Mouse (Mus musculus) ovary, postnatal 14 days (tissue): ENCODE data around the gene Pde4d.

Experiments used
- DNase-seq: peaks from one replicate; pipeline ENCODE4 v3.0.0; 2022; ENCODE audit warnings: low spot score

Gene Pde4d

DNA sequence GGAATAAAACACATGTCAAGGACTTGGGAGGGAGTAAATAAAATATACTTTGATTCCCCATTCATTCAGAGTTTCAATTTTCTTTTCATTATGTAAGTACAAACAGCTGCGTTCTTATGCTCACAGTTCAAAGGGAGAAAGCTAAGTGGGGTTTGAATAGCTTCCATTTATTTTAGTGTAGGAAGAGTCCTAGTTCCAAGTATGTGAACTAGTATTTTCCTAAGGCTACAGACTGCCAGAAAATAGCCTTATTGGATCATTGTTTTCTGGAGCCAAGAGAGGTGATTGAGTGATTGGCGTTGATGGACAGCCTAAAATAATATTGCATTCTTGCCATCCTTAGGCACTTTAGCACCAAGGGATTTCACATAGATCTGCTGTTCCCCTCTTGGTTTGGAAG is 41.1 kb downstream of the Pde4d start:
- DNase-seq, result no peak

DNA sequence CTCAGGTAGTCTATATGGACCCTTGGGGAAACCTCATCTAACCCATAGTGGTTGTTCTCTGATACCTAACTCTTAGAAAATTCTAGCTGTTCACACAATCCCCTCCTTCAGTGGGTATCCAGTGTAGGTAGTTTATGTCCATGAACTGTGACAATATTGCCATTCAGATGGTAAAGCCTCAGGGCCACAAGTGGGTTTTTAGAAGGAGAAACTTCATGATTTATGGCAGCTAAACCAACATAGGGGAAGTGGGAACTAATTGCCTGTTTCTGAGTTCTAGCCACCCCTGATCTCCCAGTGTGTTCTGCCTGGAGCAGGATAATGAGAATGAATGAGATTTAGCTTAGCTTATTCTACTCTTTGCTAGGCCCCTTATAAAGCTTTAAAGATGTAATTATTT is 43.1 kb downstream of the Pde4d start:
- DNase-seq, result no peak

DNA sequence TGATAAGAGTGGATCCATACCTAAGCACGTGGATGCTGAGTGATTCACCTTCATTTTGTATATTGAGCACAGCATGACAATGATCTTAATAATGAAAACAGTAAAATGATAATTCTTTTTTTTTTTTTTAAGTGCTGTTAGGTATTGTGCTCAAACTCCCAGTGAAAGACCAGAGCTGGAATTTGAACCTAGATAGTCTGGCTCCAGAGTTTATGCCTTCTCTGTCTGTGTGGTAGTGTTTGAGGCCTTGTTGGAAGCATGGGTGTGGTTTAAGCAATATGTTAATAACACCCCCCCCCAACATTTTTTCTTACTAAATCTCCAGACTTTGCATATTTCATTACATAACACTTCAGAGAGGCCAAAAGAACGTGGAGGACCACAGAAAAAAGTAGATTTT is 44.6 kb downstream of the Pde4d start:
- DNase-seq, result no peak

DNA sequence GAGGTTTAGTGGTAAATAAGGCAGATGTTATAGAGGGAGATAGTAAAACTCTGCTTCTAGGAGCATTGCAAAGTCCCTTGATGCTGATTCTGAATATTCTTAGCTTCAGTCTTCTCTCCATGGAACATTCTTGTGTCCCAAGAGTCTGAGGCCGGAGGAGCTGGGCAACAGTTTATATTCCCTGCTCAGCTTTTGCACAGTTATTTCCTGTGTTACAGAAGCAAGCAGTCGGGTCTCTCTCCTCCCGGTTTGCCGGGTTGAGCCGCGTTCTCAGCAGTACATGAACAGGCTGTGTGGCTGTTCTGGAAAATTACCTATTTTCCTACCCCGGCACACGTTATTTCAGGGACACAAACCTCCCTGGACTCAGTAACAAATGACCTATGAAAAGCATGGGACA is 48.0 kb downstream of the Pde4d start:
- DNase-seq, result no peak

DNA sequence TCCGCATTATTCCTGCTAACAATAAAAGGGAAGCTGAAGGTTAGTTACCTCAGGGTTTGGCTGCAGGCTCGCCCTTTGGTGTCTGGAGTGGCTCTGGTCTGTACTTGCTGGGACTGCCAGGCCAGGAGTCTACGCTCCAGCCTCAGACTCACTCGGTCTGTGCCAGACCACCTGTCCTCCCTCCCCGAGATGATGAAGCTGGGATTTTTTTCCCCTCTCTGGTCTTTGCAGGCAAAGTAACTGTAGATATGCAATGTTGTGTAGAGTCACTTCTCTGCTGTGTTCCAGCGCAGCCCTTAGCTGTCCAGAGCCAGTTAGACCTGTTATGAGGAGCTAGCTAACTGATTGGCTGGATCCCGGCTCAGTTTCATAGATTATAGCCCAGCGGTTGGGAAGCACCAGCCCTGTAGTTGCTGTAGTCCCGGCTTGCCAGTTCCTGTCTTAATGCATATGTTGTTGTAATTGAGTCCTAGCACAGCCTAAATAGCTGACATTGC is 48.5 kb downstream of the Pde4d start:
- no peak for DNase-seq

DNA sequence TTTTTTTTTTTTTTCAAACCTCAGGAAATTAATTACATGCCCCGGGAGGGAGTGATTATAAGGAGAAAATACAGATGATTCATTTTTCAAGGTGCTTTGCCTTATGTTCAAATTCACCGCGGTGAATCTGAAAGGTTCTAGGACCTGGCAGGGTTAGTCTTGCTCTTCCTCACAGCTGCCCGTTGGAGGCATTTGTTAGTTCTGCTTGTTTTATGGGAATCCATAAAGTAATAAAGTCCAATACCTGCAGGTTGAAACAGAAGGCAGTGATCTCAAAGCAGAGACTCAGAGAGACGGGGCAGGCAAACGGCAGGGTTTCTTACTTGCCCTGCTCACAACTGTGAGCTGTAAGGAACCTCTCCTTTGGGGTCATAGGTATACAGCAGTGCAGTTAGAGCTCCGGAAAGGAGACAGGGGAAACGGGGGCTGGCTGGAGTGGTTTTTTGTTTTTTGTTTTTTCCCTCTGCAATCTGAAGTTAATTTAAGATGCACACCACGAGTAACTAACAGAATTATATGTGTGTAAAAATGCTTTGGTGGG is 49.1 kb downstream of the Pde4d start:
- no peak for DNase-seq

DNA sequence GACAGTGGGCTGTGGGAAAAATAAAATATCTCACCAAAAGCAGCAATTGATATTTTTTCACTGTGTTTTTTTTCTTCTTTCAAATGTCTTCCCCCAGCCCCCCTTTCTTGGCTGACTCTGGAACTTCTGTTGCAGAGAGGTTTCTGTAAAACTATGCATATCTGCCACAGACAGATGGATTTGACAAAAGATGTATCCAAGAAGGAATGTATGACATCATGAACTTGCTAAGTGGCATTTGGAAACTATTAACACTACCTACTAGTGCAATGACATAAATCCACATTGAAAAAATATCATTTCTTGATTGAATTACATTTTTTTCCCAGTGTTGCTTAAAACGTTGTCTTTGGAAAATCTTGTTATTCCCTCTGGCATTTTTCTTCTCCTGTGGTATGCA is 51.6 kb downstream of the Pde4d start:
- DNase-seq, result no peak

DNA sequence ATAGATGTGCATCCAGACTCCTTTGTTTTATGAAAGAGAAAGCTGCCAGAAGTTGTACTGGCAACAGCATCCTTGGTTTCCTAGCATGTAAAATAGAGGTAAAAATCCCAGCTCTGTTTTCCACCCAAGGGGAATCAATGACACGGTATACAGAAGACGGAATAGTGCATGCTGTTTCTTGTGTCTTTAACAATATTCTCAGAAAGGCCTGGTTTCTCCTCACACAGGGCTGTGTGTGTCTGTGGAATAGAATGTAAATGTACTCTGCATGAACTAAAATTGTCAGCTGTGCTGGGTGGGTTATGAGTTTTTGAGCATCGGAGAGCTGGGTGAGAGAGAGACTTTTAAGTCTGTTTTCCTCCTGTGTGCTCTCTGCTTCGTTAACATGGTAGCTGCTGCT is 74.8 kb downstream of the Pde4d start:
- no peak for DNase-seq

DNA sequence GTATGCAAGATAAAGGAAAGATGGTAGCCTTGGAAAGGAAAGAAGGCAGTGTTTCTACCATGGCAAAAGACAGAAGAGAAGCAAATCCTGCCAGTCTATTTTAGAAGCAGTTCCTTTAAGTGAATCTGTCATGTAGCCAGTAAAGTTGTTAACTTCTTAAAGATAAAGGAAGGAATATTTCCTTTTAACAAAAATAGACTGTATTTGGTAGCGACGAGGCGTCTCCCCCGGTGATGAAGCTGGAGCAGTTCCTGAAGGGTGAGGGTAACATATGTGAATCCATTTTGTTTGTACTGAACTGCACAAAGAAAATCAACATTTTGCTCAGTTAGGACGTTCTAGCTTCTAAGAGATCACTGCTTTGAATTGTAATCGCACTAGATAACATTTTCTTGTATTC is 75.2 kb downstream of the Pde4d start:
- DNase-seq, result no peak

DNA sequence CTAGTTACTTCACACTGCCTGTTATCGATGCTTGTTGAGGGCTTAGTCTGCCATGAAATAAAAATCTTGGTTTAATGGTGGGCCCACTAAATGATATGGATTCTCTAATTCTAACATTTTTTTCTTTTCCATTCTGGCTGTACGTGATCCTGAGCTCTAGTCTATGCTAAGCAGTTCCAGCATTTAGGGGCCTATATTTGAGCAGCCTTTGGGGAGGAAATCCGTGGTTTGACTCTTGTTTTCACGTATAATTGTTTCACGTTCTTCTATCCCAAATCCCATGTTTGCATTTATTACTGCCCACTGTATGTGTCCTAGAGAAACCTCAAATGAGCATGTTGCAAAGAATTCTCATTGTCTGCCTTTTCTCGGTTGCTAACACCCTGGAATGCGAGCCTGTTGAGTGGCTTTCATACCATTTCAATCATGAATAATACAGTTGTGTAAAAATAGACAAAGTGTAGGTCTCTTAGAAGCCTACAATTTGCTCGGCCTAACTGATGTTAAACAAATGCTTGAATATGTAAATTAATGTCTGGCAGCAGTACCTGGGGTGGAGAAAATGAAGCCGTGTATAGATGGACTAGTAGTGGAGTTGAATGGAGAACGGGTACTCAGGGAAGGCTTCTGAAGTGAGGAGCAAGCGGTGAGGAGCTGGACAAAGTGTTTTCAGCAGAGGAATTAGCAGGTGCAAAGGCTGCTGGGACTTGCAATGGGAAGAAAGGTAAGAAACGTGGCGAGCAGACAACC is 76.7 kb downstream of the Pde4d start:
- DNase-seq, result no peak

DNA sequence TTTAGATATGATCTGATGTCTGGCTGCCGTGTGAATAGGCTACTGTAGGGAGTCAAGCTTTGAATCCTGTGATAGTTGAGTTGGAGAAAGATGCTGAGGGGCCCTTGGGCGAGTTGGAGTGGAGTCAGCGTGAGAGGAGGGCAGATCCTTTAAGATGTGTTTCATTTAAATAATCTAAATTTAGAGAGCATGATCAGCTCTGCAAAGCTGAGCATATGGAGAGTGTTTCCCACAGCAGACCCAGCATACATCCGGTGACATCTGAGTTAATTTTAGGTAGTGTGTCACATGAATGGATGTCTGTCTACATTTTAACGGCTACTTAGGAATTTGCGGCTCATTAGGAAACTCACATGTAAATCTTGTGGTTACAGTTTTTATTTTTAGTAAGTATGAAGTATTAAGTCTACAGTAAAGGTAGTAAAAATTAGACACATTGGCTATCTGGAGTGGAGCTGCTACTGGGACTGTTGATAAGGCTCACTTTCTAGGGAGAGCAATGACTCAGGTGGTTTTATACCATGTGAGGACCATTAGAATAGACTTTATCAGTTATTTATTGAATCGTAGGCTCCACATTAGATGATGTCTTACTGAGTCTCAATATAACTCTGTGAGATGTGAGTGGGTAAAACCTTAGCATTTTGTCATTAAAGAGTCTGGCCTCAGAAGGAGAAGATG is 77.5 kb downstream of the Pde4d start:
- DNase-seq, result no peak

DNA sequence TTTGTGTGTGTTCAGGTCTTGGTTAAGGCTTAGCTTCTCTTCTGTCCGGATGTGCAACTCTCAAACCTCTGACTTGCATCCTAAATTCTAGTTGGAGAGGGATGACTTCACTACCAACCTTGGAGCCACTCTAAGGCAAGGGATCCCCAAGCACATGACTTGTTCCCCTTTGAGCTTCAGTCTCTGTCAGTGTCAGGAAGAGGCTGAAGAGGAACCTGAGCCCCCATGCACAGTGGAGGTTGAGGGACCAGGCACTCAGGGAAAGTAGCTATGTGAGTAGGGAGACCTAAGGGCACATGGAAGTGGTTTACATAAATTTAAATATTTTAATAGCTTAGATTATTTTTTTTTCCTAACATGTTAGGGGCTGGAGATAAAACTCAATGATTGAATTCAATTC is 78.6 kb downstream of the Pde4d start:
- DNase-seq, result no peak

DNA sequence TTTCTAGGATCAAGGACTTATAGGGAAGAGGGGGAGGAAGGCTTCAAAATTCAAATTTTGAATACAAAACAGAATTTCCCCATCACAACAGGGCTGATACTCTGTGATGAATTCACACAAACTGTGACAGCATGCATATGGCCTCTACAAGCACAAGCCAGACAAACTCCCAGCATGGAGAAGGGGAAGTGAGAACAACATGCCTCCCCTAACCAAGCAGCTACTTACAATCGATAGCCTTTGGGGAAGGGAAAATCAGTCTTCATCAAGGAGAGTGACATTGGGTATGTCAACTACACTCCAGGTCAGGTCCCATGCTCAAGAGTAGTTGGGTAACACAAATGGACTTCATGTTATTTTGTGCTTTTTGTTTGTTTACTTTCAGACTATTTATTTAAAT is 83.1 kb downstream of the Pde4d start:
- no peak for DNase-seq

DNA sequence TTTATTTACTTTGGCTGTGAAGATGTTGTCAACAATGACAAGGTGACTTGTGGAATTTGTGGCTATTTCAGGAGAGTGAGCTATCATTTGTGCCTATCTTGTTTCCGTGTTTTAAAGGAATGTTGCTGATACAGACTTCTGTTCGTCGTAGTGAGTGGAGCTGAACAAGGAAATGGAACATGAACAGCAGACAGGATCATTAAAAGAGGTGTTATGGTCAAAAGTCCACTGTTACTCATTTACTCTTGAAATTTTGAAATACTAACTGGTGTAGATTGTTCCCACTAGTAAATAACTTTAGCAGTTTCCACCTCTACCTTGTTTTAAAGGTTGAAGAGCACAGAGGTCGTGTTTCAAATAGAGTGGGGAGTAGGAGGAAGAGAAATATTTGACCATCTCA is 86.7 kb downstream of the Pde4d start:
- DNase-seq, result no peak

DNA sequence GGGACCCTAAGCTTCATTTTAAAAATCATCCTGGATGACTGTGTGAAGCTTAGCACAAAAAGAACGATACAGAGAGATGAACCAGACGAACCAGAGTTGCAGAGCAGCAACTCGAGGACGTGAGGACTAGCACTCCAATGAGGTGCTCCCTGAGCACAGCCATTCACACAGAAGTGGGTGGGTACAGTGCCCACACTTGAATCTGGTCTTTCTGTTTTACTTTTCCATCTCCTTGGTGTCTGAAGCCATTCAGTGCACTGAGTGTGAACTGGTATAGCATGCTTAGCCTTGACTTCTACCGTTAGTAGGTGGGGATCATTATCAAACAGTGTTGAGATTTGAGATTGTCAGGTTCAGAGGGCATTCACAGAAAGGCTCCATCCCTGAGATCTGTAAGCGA is 87.2 kb downstream of the Pde4d start:
- DNase-seq, result no peak

DNA sequence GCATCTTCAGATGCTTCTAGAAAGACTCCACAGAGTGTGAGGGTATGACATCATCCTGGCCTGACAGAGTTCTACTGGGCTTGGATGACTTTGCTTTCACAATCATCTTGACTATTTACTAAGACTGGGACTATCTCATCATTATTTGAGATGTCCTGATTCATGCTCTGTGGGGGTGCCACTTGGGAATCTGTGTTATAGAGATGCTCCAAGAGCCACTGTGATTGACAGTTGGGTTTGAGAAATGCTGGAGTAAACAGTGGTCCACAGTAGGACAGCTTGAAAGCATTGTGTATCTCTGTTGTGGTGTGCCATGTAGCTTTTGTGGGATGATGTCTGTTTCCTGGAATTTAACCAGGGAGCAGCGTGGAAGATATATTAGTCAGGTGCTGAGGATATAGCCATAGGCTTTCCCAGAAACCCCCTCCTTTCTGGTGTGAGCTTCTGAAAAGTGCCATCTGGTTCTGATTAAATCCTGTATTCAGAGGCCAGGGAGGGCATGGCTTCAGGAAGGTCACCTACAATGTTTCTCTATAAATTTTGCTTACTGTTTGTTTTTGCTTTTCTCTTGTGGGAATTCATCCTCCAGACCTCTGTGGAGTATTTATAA is 89.1 kb downstream of the Pde4d start:
- DNase-seq, result no peak

DNA sequence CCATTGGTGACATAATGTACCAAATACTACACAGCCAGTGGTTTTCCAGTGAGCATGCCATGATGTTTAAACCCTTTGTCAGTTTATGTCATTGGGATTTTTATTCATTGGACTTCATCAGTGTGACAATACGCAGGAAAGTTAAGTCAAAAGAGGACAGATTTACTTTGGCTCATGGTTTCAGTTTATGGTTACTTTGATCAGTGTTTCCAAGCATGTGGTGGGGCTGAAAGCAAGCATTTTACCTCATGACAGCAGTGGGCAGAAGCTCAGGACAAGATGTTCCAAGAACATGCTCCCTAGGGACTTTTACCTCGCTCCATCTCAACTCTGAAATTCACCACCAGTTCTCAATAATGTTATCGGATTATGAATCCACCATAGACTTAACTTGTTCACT is 91.7 kb downstream of the Pde4d start:
- DNase-seq, result no peak

DNA sequence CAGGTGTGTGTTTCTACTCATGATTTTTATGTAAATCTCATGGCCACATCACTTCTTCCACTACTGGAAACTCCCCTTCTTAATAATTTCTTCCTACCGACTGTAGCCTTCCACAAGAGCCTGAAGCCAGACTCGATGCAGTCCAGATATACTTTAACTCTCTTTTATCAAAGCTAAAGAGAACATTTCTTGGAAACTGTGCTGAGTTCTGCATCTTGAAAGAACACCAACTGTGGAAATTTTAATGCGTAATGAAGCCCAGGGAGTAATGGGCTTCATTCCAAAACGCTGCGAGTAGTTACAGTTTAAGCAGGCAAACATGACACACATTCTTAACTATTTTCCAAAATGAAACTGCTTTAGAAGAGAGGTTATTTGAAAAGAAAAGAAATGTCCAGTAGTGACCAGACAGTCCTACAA is 92.6 kb downstream of the Pde4d start:
- peak; percentile 6 for DNase-seq

DNA sequence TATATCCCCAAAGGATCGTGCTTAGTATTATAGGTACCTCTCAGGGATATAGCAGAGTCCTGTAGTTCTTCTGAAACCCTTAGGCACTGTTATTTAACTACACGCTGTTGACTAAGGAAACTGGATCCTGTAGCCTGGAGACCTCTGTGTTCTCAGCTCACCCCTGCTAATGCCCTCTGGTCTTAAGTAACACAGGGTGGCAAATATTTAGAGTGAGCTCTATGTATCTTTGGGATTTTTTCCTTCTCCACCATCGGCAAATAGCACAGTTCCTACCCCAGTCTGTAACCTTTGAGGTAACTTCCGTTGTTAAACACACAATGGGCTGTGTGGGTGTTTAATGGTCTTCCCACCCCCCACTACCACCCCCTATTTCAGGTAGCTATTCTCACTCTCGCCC is 102.5 kb downstream of the Pde4d start:
- no peak for DNase-seq

DNA sequence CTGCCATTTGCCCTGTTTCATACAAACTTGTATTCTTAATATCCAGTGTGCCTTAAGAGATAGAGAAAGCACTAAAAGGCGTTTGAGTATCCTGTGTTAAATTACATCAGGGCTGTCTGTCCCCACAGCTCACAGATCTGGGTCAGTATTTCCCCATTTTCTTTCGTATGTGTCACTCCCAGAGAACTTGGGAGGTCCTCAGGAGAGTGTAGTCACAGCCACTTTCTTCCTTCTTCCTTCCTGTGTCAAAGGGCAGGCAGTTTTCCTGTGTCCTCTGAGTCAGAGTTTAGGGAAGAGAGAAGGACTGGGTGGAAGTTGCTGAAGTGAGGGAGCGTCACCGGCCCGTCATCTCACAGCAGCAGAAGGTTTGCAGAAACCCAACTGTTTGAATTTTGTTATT is 103.2 kb downstream of the Pde4d start:
- no peak for DNase-seq

DNA sequence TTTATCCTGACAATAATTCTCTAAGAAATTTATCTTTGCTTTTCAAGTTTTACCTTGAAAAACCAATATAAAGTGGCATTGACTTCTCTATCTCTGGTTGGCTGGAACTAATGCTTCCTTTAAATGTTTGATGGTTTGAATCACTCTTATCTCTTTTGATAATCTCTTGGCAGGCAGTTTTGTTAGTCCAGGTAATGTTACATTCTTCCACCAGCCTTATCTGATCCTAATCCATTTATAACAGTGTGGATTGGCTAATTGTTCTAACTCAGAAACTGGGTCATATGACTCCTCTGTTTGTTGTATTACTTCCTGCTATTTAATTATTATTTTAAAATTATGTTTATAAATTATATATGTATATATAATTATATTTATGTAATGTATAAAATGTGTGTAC is 105.2 kb downstream of the Pde4d start:
- no peak for DNase-seq

DNA sequence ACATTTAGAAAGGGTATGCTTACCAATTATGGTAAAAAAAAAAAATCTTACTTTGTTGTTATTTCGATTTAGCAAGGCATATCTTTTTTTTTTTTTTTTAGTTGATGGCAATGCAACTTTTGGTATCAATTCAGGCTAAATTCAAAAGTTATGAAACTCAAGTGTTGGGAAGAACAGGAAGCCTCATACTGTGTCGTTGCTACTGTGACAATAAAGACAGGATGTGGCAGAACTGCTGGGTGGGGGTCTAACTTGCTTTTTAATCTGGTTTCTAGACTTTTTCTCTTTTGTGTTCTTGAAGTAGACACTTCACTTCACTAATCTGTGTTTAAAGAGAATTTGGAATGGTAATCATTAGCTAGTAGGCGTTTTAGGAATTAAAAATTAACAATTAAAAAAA is 147.2 kb downstream of the Pde4d start:
- no peak for DNase-seq

DNA sequence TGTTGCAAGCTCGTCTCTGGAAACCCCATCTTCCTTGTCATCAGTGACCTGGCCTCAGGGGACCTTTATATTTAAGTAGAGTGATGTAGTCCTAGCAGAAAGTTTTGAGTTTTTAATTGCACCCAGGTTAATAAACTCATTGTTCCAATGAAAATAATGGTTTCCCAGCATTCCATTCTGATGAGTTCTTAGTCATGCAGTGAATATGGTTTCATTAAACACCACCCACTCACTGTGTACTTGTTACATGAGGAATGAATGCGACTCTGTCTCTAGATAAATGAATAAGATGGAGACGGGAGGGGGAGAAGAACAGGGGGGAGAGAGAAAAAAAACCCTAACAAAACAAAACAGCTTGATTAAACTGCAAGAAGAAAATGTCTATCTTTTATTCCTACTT is 148.9 kb downstream of the Pde4d start:
- DNase-seq, result no peak
